Mouse (Mus musculus): ENCODE results near the gene Olfr1173.

Olfr1173 gene

DNA sequence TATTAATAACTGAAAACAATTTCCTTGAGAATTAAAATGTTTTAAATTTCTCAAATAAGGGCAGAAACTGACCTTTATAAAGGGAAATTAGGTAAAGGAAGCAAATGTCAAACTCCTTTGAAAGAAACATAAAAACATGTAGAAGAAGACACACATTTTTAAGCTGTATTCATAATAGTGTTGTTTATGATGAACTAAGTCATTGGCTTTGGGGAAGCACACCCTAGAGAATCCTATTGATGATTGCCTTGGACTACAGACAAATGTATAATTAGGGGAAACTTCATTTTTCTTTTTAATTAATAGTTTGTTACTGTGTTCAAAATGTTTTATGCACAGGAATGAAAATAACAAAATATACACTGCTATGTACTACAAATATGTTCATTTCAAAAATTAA, at the start of gene Olfr1173:
TSS of gene Olfr1173 (minus strand) at position 101 of the 400 bp plus-strand sequence.
- DNase-seq (ENCODE audit: low read depth) = no peak

DNA sequence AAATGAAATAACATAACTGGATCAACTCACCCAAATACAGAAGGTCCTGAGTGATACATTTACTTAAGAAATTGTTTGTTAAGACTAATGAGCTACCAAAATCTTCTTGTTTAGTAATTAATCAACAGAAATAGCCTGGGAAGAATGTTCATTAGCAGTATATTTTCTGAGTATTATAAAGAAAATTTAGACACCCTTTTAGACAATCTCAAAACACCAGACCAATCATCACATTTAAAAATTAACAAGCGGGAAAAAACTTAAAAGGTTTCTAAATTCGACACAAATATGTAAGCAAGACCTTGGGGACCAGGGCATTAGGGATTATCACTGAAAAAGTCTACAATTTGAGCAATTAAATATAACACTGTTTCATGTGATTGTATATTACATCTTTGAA, 47.4 kb upstream of the Olfr1173 start, which contains the start of gene Olfr1175-ps:
TSS of gene Olfr1175-ps (minus strand) at position 101 of the 400 bp plus-strand sequence.
- no peak for DNase-seq (ENCODE audit: low read depth)

DNA sequence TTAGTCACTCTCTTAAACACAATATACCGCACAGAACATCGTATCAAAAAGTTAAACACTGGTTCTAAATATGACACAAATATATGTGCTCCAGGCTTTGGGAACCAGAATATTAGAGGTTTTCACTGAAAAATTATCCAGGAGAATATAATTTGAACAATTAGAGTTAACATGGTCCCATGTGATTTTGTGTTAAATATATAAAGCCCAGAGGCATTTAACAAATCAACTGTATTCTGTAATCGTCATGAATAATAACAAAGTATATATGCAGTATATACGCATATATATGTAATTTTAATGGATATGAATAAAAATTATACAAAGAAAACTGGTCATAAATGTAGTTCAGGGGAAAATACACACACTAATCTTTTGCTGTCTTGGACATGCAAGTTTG, 35.4 kb upstream of the Olfr1173 start, which contains the start of gene Olfr1174-ps:
TSS of gene Olfr1174-ps (minus strand) at position 101 of the 400 bp plus-strand sequence.
- DNase-seq (ENCODE audit: low read depth) = no peak

DNA sequence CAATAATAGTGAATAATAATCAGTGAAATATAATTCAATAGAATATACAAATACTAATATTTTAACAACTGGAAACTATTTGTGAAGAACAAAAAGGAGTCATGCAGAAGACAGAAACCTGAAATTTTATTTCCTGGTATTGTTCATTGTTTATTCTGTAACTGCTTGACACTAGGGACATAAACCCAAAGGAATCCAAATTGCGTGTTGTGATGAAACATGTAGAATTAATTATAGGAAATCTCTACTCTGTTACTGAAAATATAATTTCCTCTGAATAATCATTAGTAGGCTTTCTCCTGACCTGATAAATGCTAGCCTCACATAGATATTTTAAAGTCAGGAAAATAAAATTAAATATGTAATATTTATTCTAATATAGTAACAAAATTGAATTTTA, 51.4 kb downstream of the Olfr1173 start, which contains the start of gene Olfr1170:
TSS of gene Olfr1170 (minus strand) at position 101 of the 400 bp plus-strand sequence.
- no peak for DNase-seq (ENCODE audit: low read depth)
